Mouse (Mus musculus) brain, embryonic 14.5 days (tissue): ENCODE measurements around the gene Cox5b.

Source experiments
- CTCF ChIP-seq: fragments of 200-500 bp; IDR thresholded peaks from 2 replicates; pipeline ENCODE4 v1.5.1; 2012; ENCODE audit warnings: inconsistent platforms, mild to moderate bottlenecking, moderate library complexity, borderline replicate concordance; ENCODE audit not compliant: insufficient read depth, insufficient read length; ENCODE audit errors: extremely low read depth
- POLR2A ChIP-seq: fragments of 200-500 bp; IDR thresholded peaks from 2 replicates; pipeline ENCODE4 v1.6.1; 2012; ENCODE audit warnings: mild to moderate bottlenecking, inconsistent platforms, borderline replicate concordance; ENCODE audit not compliant: poor library complexity, insufficient read depth, insufficient read length, severe bottlenecking; ENCODE audit errors: extremely low read depth

GRCm38 (mm10) chr1:36709055-36709853, 18.0 kb downstream of the Cox5b start:
- TF ChIP-seq POLR2A, result no peak
- TF ChIP-seq CTCF, result peak; percentile 55; the same call in 1 of the 2 replicates
